Mouse (Mus musculus): Measurements from ENCODE around the gene Crxos. TPM values are rescaled to one million over a fixed set of nuclear protein-coding genes. Genes with fewer than 3 reads are reported as not detected.
A peak's percentile ranks its signal among the peaks of the same experiment; 100 is the strongest.

Crxos gene
- polyA plus RNA-seq (2014; fragmentation: Nextera tagmentation; extraction: Ambion mirVana): not detected in 2 replicates

DNA sequence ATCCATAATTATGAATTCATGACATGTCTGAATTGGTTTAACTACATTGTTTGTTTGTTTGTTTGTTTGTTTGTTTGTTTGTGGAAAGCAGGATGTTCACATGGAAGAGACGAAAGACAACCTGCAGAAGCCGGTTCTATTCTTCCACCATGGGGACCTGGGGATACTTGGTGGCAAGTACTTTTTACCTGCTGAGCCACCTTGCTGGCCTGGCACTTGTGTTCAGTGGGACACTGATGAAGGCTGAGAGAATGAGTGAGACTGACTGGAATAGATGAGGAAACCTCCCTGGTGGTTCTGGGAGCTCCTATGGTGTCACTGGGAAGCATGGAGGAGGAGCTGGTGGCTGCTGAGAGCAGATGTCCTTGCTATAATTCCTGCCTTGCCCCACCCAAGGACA lies at the start of gene Crxos:
Gene Crxos, plus strand, starts transcription at position 301 of the 400 bp plus-strand sequence.
- Histone ChIP-seq H3K4me1 (ENCODE audit: control insufficient read depth, insufficient read depth, low read length) (no peaks in the 10 kb centered on the region), H3K27me3 (replicated peaks; ENCODE audit: control insufficient read depth, insufficient read depth, low read length) (no peaks in the 10 kb centered on the region), H3K9me3 (replicated peaks; ENCODE audit: control insufficient read depth, low read length) (no peaks in the 10 kb centered on the region), H3K4me3 (ENCODE audit: low read depth, low read length) (no peak within 1 kb of the TSS), H3K4me2 (ENCODE audit: low read length) (no peak within 1 kb of the TSS), H3K9ac (ENCODE audit: low read length) (no peak within 1 kb of the TSS), H3K36me3 (ENCODE audit: control insufficient read depth, insufficient read depth, low read length) (no peaks in the 10 kb centered on the region), H3K27ac (ENCODE audit: low read depth, low read length) (no peak within 1 kb of the TSS)
- ATAC-seq (no peak), DNase-seq (ENCODE audit: low spot score) (no peak)
- WGBS: 88% methylated on average over 2 of the region's 2 CpGs

DNA sequence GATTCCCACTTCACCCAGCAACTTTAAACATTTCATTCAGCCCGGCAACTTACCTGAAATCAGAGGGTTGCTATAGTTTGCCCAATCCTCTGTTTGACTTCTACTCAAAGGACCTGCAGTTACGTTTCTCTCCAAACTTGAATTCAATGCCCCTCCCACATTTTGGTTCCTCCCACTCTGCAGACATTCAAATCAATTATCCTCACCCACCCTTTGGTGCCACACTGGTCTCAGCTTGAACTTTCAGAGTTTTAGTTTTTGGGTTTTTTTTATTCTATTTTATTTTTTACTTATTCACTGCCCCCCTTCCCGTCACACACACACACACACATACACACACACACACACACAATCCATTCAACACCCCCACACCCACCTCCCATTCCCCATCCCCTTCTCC lies 42.8 kb upstream of the Crxos start, which contains the start of gene Obox6:
Gene Obox6, minus strand, starts transcription at position 101 of the 400 bp plus-strand sequence.
- Histone ChIP-seq H3K9ac (ENCODE audit: low read length) (no peak within 1 kb of the TSS), H3K4me2 (ENCODE audit: low read length) (no peak within 1 kb of the TSS), H3K27ac (ENCODE audit: low read depth, low read length) (no peak within 1 kb of the TSS), H3K27me3 (replicated peaks; ENCODE audit: control insufficient read depth, insufficient read depth, low read length) (no peaks in the 10 kb centered on the region), H3K4me3 (ENCODE audit: low read depth, low read length) (no peak within 1 kb of the TSS), H3K9me3 (replicated peaks; ENCODE audit: control insufficient read depth, low read length) (0 out of 2 replicates have a peak, but pooled peaks cover 2% of the 10 kb centered on the region), H3K4me1 (ENCODE audit: control insufficient read depth, insufficient read depth, low read length) (no peaks in the 10 kb centered on the region), H3K36me3 (ENCODE audit: control insufficient read depth, insufficient read depth, low read length) (no peaks in the 10 kb centered on the region)
- WGBS: 86% methylated on average over 3 of the region's 3 CpGs
- ATAC-seq (no peak), DNase-seq (ENCODE audit: low spot score) (no peak)

DNA sequence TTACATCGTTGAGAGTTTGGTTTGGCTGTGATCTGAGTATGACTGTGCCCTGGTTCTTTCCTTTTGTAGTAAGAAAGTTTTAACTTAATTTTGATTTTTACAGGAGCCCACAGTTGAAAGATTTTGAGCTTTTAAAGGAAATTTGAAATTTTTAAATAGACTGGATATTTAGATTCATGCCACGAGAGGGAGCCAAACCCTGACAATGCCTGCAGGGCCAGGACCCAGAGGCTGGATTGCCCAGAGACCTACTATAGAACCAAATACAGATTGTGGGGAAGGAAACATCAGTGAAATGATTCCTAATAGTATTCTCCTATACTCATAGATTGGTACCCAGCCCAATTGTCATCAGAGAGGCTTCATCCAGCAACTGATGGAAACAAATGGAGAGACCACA lies 22.8 kb upstream of the Crxos start:
- ATAC-seq: no peak
- no peaks in the 10 kb centered on the region for H3K27me3 ChIP-seq (replicated peaks; ENCODE audit: control insufficient read depth, insufficient read depth, low read length)
- no peaks in the 10 kb centered on the region for H3K9me3 ChIP-seq (replicated peaks; ENCODE audit: control insufficient read depth, low read length)
- no peak overlapping the region for H3K4me3 ChIP-seq (ENCODE audit: low read depth, low read length)
- no peak overlapping the region for H3K27ac ChIP-seq (ENCODE audit: low read depth, low read length)
- H3K9ac ChIP-seq (ENCODE audit: low read length): no peak overlapping the region
- 42% methylated on average over 2 of the region's 2 CpGs for WGBS
- H3K36me3 ChIP-seq (ENCODE audit: control insufficient read depth, insufficient read depth, low read length): no peaks in the 10 kb centered on the region
- peak; percentile 18 for DNase-seq (ENCODE audit: low spot score)
- H3K4me1 ChIP-seq (ENCODE audit: control insufficient read depth, insufficient read depth, low read length): no peaks in the 10 kb centered on the region
- no peak overlapping the region for H3K4me2 ChIP-seq (ENCODE audit: low read length)

DNA sequence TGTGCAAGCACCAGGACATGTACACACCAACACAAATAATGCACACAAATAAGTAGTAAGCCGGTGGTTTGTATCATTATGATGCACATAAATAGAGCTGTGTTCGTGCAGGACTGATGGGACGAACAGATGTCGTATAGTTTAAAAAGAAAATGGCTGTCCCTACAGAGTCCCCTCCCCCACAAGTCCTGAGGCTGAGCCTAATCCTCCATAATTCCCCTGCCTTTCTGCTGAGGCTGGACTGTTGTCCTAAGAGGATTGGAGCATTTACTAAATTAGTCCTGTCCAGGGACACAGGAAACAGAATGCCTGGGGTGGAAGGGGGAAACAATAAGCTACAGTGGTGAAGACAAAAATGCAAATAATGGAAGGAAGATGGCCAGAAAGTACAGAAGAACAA lies 18.3 kb upstream of the Crxos start:
- no peaks in the 10 kb centered on the region for H3K27me3 ChIP-seq (replicated peaks; ENCODE audit: control insufficient read depth, insufficient read depth, low read length)
- H3K36me3 ChIP-seq (ENCODE audit: control insufficient read depth, insufficient read depth, low read length): no peaks in the 10 kb centered on the region
- DNase-seq (ENCODE audit: low spot score) (no peak), ATAC-seq (no peak)
- H3K9me3 ChIP-seq (replicated peaks; ENCODE audit: control insufficient read depth, low read length): no peaks in the 10 kb centered on the region
- H3K9ac ChIP-seq (ENCODE audit: low read length): no peak overlapping the region
- H3K4me2 ChIP-seq (ENCODE audit: low read length): no peak overlapping the region
- H3K4me1 ChIP-seq (ENCODE audit: control insufficient read depth, insufficient read depth, low read length): no peaks in the 10 kb centered on the region
- 60% methylated on average over 4 of the region's 4 CpGs for WGBS
- H3K4me3 ChIP-seq (ENCODE audit: low read depth, low read length): no peak overlapping the region
- no peak overlapping the region for H3K27ac ChIP-seq (ENCODE audit: low read depth, low read length)

DNA sequence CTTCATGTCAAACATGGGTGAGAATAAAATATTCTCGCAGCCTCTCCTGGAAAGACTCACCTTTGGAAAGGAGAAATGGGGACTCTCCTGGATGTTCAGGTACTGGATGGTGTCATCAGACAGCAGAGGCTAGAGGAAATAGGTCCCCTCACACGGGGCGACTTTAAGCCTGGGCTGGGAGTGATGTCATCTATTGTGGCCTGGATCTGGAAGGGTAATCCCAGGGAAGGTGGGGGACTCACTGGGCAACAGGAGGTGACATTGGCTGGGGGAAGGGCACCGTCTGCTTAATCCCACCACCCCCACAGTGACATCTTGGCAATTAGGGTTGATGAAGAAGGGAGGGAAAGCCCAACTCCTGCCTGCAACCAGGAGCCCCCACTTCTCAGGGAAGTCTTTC lies 2.7 kb upstream of the Crxos start, which contains the start of gene Crx:
Gene Crx, minus strand, starts transcription at position 213 of the 400 bp plus-strand sequence.
- Histone ChIP-seq H3K27me3 (replicated peaks; ENCODE audit: control insufficient read depth, insufficient read depth, low read length) (no peaks in the 10 kb centered on the region), H3K4me1 (ENCODE audit: control insufficient read depth, insufficient read depth, low read length) (no peaks in the 10 kb centered on the region), H3K9me3 (replicated peaks; ENCODE audit: control insufficient read depth, low read length) (no peaks in the 10 kb centered on the region), H3K4me3 (ENCODE audit: low read depth, low read length) (no peak within 1 kb of the TSS), H3K36me3 (ENCODE audit: control insufficient read depth, insufficient read depth, low read length) (no peaks in the 10 kb centered on the region), H3K9ac (ENCODE audit: low read length) (no peak within 1 kb of the TSS), H3K27ac (ENCODE audit: low read depth, low read length) (no peak within 1 kb of the TSS), H3K4me2 (ENCODE audit: low read length) (no peak within 1 kb of the TSS)
- DNase-seq (ENCODE audit: low spot score) (no peak), ATAC-seq (no peak)
- 34% methylated on average over 4 of the region's 4 CpGs for WGBS

DNA sequence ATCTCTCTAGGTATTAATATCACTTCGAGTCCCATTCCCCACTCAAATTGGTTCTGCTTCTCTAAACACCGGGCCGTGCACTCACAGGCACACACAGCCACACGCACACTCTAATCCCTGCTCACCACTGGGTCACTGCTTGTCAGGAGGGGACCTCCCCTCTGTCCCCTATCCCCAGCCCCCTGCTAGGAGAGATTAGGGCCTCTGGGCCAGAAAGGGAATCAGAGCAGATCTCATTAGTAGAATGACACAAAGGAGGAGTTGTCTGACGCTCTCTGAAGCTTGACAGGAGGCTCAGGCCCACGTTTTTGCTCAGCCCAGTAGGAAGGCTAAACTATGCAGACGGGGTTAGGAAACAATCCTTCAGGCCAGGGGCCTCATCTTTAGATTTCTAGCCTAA lies 1.0 kb upstream of the Crxos start:
- Histone ChIP-seq H3K9me3 (replicated peaks; ENCODE audit: control insufficient read depth, low read length) (no peaks in the 10 kb centered on the region), H3K4me2 (ENCODE audit: low read length) (no peak overlapping the region), H3K4me1 (ENCODE audit: control insufficient read depth, insufficient read depth, low read length) (no peaks in the 10 kb centered on the region), H3K9ac (ENCODE audit: low read length) (no peak overlapping the region), H3K36me3 (ENCODE audit: control insufficient read depth, insufficient read depth, low read length) (no peaks in the 10 kb centered on the region), H3K4me3 (ENCODE audit: low read depth, low read length) (no peak overlapping the region), H3K27ac (ENCODE audit: low read depth, low read length) (no peak overlapping the region), H3K27me3 (replicated peaks; ENCODE audit: control insufficient read depth, insufficient read depth, low read length) (no peaks in the 10 kb centered on the region)
- ATAC-seq (no peak), DNase-seq (ENCODE audit: low spot score) (peak; percentile 0)
- WGBS: 2% methylated on average over 7 of the region's 7 CpGs

DNA sequence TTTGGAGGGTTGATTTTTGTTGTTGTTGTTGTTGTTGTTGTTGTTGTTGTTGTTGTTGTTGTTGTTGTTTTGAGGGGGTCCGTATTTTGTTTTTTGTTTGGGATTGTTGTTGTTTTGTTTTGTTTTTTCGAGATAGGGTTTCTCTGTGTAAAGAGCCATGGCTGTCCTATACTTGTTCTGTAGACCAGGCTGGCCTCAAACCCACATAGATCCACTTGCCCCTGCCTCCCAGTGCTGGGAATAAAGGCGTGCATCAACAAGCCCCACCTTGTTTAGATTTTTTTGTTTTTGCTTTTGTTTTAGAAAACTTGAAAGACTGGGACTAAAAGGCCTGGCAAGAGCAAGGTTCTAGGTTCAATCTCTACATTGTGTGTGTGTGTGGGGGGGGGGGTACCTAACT lies 586 bp upstream of the Crxos start:
- DNase-seq (ENCODE audit: low spot score): no peak
- no peak for ATAC-seq
- no peaks in the 10 kb centered on the region for H3K27me3 ChIP-seq (replicated peaks; ENCODE audit: control insufficient read depth, insufficient read depth, low read length)
- H3K9ac ChIP-seq (ENCODE audit: low read length): no peak overlapping the region
- H3K27ac ChIP-seq (ENCODE audit: low read depth, low read length): no peak overlapping the region
- no peaks in the 10 kb centered on the region for H3K4me1 ChIP-seq (ENCODE audit: control insufficient read depth, insufficient read depth, low read length)
- no peak overlapping the region for H3K4me3 ChIP-seq (ENCODE audit: low read depth, low read length)
- WGBS: 53% methylated on average over 3 of the region's 3 CpGs
- H3K36me3 ChIP-seq (ENCODE audit: control insufficient read depth, insufficient read depth, low read length): no peaks in the 10 kb centered on the region
- no peaks in the 10 kb centered on the region for H3K9me3 ChIP-seq (replicated peaks; ENCODE audit: control insufficient read depth, low read length)
- H3K4me2 ChIP-seq (ENCODE audit: low read length): no peak overlapping the region

DNA sequence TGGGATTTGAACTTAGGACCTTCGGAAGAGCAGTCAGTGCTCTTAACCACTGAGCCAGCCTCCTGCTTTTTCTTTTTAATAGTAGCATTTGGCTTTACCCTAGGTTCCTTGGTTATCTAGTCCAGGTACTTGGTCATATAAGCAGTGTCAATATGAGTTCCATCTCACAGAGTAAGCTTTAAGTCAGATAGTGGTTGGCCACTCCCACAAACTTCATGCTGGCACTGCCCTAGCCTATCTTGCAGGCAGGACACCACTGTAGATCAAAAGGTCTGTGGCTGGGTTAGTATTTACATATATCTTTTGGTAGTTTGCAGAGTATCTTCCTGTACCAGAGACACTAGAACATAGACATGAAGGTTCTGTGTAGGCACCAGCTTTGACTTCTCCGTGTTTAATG lies 1.7 kb downstream of the Crxos start:
- ATAC-seq (no peak), DNase-seq (ENCODE audit: low spot score) (no peak)
- no peaks in the 10 kb centered on the region for H3K27me3 ChIP-seq (replicated peaks; ENCODE audit: control insufficient read depth, insufficient read depth, low read length)
- no peaks in the 10 kb centered on the region for H3K36me3 ChIP-seq (ENCODE audit: control insufficient read depth, insufficient read depth, low read length)
- H3K9me3 ChIP-seq (replicated peaks; ENCODE audit: control insufficient read depth, low read length): no peaks in the 10 kb centered on the region
- no peak overlapping the region for H3K27ac ChIP-seq (ENCODE audit: low read depth, low read length)
- no peak overlapping the region for H3K9ac ChIP-seq (ENCODE audit: low read length)
- H3K4me1 ChIP-seq (ENCODE audit: control insufficient read depth, insufficient read depth, low read length): no peaks in the 10 kb centered on the region
- no peak overlapping the region for H3K4me2 ChIP-seq (ENCODE audit: low read length)
- WGBS: 92% methylated on average over 2 of the region's 2 CpGs
- no peak overlapping the region for H3K4me3 ChIP-seq (ENCODE audit: low read depth, low read length)

DNA sequence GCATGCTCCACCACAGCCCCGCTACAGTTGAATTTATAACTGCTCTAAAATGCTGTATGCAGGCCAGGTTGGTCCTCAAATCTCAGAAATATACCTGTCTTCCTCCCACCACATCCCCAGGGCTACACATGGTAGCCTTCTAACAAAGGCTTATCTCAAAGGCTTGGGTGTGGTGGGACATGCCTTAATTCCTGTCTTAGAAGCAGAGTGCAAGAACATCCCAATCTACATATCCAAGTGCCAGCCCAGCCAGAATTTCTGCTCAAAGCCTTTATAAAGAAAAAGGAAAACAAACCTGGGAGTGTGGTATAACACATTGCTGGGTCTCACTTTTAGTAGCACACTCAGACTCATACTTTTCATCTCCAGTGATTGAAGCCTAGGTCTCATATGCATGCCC lies 11.8 kb downstream of the Crxos start:
- Histone ChIP-seq H3K4me3 (ENCODE audit: low read depth, low read length) (no peak overlapping the region), H3K4me2 (ENCODE audit: low read length) (no peak overlapping the region), H3K9ac (ENCODE audit: low read length) (no peak overlapping the region), H3K36me3 (ENCODE audit: control insufficient read depth, insufficient read depth, low read length) (no peaks in the 10 kb centered on the region), H3K4me1 (ENCODE audit: control insufficient read depth, insufficient read depth, low read length) (no peaks in the 10 kb centered on the region), H3K27ac (ENCODE audit: low read depth, low read length) (no peak overlapping the region), H3K27me3 (replicated peaks; ENCODE audit: control insufficient read depth, insufficient read depth, low read length) (no peaks in the 10 kb centered on the region), H3K9me3 (replicated peaks; ENCODE audit: control insufficient read depth, low read length) (no peaks in the 10 kb centered on the region)
- DNase-seq (ENCODE audit: low spot score) (no peak), ATAC-seq (no peak)
- WGBS: 90% methylated on average over 1 of the region's 1 CpGs

Measured in forebrain, embryonic 14.5 days (tissue).